ENCODE assay signal across 9 mouse cellular contexts in the genomic region with DNA sequence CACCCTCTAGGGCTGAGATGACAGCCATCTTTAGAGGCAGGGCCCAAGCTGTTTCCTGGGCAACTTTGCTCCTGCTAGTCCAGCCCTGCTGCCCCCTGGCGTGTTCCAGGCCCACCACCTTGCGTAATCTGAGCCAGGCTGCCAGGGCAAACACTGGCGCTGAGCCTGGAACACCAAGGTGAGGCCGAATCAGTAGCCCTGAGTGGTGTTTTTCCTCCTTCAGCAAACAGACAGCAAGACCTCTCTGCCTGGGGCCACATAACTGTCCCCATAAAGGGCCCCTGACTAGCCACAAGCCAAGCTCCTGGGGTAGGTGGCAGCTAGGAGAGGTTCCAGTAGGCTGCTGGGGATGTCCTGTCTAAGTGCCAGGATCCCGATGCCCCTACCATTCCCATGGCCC. TPM values are rescaled to one million over a fixed set of nuclear protein-coding genes. Genes with fewer than 3 reads are reported as not detected.
DNase-seq lines count a peak whose midpoint lies in the region; ATAC-seq lines count a peak whose summit lies in the region.
"Had no signal": no experiment of that assay in that cellular context is flagged by ENCODE, and none has a peak within 500 bp of the region (broad histone marks: within the 10 kb centered on the region; RNA-seq: fewer than 3 reads in every experiment).

No protein-coding gene starts in this region.

- peaks cover 46% of the 10 kb centered on the region for H3K4me1 ChIP-seq in forebrain, embryonic 10.5 days
- peaks cover 14% of the 10 kb centered on the region for H3K4me1 ChIP-seq in forebrain, embryonic 11.5 days (replicated peaks; ENCODE audit: control insufficient read depth, insufficient read depth, low read length)
- peaks cover 37% of the 10 kb centered on the region for H3K4me1 ChIP-seq in forebrain, embryonic 13.5 days
- peaks cover 30% of the 10 kb centered on the region for H3K4me1 ChIP-seq in lung, embryonic 16.5 days (replicated peaks; ENCODE audit: control insufficient read depth, insufficient read depth, low read length)

- H3K27ac ChIP-seq in forebrain, embryonic 10.5 days = 0 out of 2 replicates have a peak overlapping the region, but pooled peaks have one; percentile 8
- H3K27ac ChIP-seq in forebrain, embryonic 11.5 days (ENCODE audit: low read depth, low read length) = no peak overlapping the region
- H3K27ac ChIP-seq in forebrain, embryonic 13.5 days = no peak overlapping the region
- H3K27ac ChIP-seq in lung, embryonic 16.5 days (ENCODE audit: low read length) = 0 out of 2 replicates have a peak overlapping the region, but pooled peaks have one; percentile 12

- no peak overlapping the region for H3K4me2 ChIP-seq in forebrain, embryonic 11.5 days (ENCODE audit: low read depth, low read length, severe bottlenecking)
- H3K4me2 ChIP-seq in forebrain, embryonic 13.5 days = no peak overlapping the region
- H3K4me2 ChIP-seq in lung, embryonic 16.5 days (ENCODE audit: low read depth, low read length) = peak overlapping the region; percentile 95

- ATAC-seq in forebrain, embryonic 11.5 days (replicated peaks; ENCODE audit: low FRiP score) = no peak
- no peak for ATAC-seq in forebrain, embryonic 13.5 days
- ATAC-seq in lung, embryonic 16.5 days (ENCODE audit: low read depth) = peak; percentile 6; the same call in 1 of the 2 replicates

- no peak overlapping the region; the same call in 1 of the 2 replicates for H3K9ac ChIP-seq in forebrain, embryonic 11.5 days (ENCODE audit: low read length)
- H3K9ac ChIP-seq in forebrain, embryonic 13.5 days = 0 out of 2 replicates have a peak overlapping the region, but pooled peaks have one; percentile 26
- H3K9ac ChIP-seq in lung, embryonic 16.5 days (ENCODE audit: low read length) = no peak overlapping the region; the same call in 1 of the 2 replicates

- DNase-seq in forebrain, embryonic 10.5 days (ENCODE audit: extremely low spot score, low spot score) = no peak
- DNase-seq in forebrain, embryonic 11.5 days (ENCODE audit: low spot score) = no peak
- peak; percentile 72 for DNase-seq in adrenal gland, adult 8-10 months
- peak; percentile 85 for DNase-seq in kidney, adult 8-10 months
- no peak for DNase-seq in right cerebral cortex, adult 18-20 months
- DNase-seq in embryo, embryonic 9.5 days (ENCODE audit: extremely low spot score) = no peak

- no peaks in the 10 kb centered on the region for H3K9me3 ChIP-seq in forebrain, embryonic 10.5 days
- no peaks in the 10 kb centered on the region for H3K9me3 ChIP-seq in forebrain, embryonic 11.5 days (ENCODE audit: control insufficient read depth, low read length)
- no peaks in the 10 kb centered on the region for H3K9me3 ChIP-seq in forebrain, embryonic 13.5 days (replicated peaks)
- no peaks in the 10 kb centered on the region for H3K9me3 ChIP-seq in lung, embryonic 16.5 days (ENCODE audit: control insufficient read depth, low read length)

- H3K27me3 ChIP-seq in forebrain, embryonic 10.5 days (ENCODE audit: poor library complexity, severe bottlenecking) = peaks cover 20% of the 10 kb centered on the region
- peaks cover 5% of the 10 kb centered on the region for H3K27me3 ChIP-seq in forebrain, embryonic 11.5 days (ENCODE audit: control insufficient read depth, insufficient read depth, low read length)
- H3K27me3 ChIP-seq in forebrain, embryonic 13.5 days = peaks cover 15% of the 10 kb centered on the region; the same call in 1 of the 2 replicates
- H3K27me3 ChIP-seq in lung, embryonic 16.5 days (ENCODE audit: control insufficient read depth, insufficient read depth, low read depth, low read length) = no peaks in the 10 kb centered on the region

- WGBS in forebrain, embryonic 10.5 days = 55% methylated on average over 5 of the region's 5 CpGs
- 56% methylated on average over 5 of the region's 5 CpGs for WGBS in forebrain, embryonic 11.5 days
- WGBS in forebrain, embryonic 13.5 days = 47% methylated on average over 5 of the region's 5 CpGs
- WGBS in lung, embryonic 16.5 days = 38% methylated on average over 5 of the region's 5 CpGs

- no peak overlapping the region for H3K4me3 ChIP-seq in forebrain, embryonic 10.5 days
- no peak overlapping the region for H3K4me3 ChIP-seq in forebrain, embryonic 11.5 days (ENCODE audit: low read depth, low read length)
- H3K4me3 ChIP-seq in forebrain, embryonic 13.5 days = no peak overlapping the region
- no peak overlapping the region for H3K4me3 ChIP-seq in lung, embryonic 16.5 days (ENCODE audit: low read length)
- H3K4me3 ChIP-seq: erythroblast, embryonic 14.5 days had no signal

- H3K36me3 ChIP-seq in forebrain, embryonic 10.5 days (replicated peaks) = peaks cover 30% of the 10 kb centered on the region
- no peaks in the 10 kb centered on the region; the same call in 1 of the 2 replicates for H3K36me3 ChIP-seq in forebrain, embryonic 11.5 days (ENCODE audit: control insufficient read depth, insufficient read depth, low read length)
- H3K36me3 ChIP-seq in forebrain, embryonic 13.5 days (ENCODE audit: poor library complexity, severe bottlenecking) = peaks cover 24% of the 10 kb centered on the region
- H3K36me3 ChIP-seq in lung, embryonic 16.5 days (ENCODE audit: control insufficient read depth, insufficient read depth, low read length) = peaks cover 23% of the 10 kb centered on the region

RNA-seq across cellular contexts. Expression of a gene that starts 5.1 kb away (rescaled TPM):
- polyA plus RNA-seq in forebrain, embryonic 10.5 days (2016; fragmentation: Nextera tagmentation; extraction: Ambion mirVana) = 3.3 and 3.9 TPM in 2 replicates
- polyA plus RNA-seq in forebrain, embryonic 11.5 days (2014; fragmentation: Nextera tagmentation; extraction: Ambion mirVana) = 6.0 and 6.2 TPM in 2 replicates
- 100 to 1,000 TPM; 153 to 192 (median 166) TPM for total RNA-seq in adrenal gland, adult 8-10 months (2022)
- polyA plus RNA-seq in forebrain, embryonic 13.5 days (2015; fragmentation: Nextera tagmentation; extraction: Ambion mirVana) = 3.0 and 3.4 TPM in 2 replicates
- 12.6 and 12.7 TPM in 2 replicates for polyA plus RNA-seq in lung, embryonic 16.5 days (2015; fragmentation: Nextera tagmentation; extraction: Ambion mirVana)

RNA-seq across cellular contexts. Expression of a gene that starts 12.4 kb away (rescaled TPM):
- polyA plus RNA-seq in forebrain, embryonic 10.5 days (2016; fragmentation: Nextera tagmentation; extraction: Ambion mirVana) = 7.2 and 9.2 TPM in 2 replicates
- 7.7 and 8.3 TPM in 2 replicates for polyA plus RNA-seq in forebrain, embryonic 11.5 days (2014; fragmentation: Nextera tagmentation; extraction: Ambion mirVana)
- 10 to 100 TPM in 3 of 4 experiments, 1 to 10 TPM in 1; 7.1 to 20.3 (median 15.2) TPM for total RNA-seq in adrenal gland, adult 8-10 months (2022)
- 4.0 and 4.1 TPM in 2 replicates for polyA plus RNA-seq in forebrain, embryonic 13.5 days (2015; fragmentation: Nextera tagmentation; extraction: Ambion mirVana)
- polyA plus RNA-seq in lung, embryonic 16.5 days (2015; fragmentation: Nextera tagmentation; extraction: Ambion mirVana) = 18.5 and 19.3 TPM in 2 replicates

RNA-seq across cellular contexts. Expression of a gene that starts 28.9 kb away (rescaled TPM):
- polyA plus RNA-seq in forebrain, embryonic 10.5 days (2016; fragmentation: Nextera tagmentation; extraction: Ambion mirVana) = 17.0 and 17.8 TPM in 2 replicates
- polyA plus RNA-seq in forebrain, embryonic 11.5 days (2014; fragmentation: Nextera tagmentation; extraction: Ambion mirVana) = 16.1 and 18.8 TPM in 2 replicates
- 100 to 1,000 TPM in 3 of 4 experiments, 10 to 100 TPM in 1; 92.4 to 158 (median 132) TPM for total RNA-seq in adrenal gland, adult 8-10 months (2022)
- polyA plus RNA-seq in forebrain, embryonic 13.5 days (2015; fragmentation: Nextera tagmentation; extraction: Ambion mirVana) = 15.5 and 16.8 TPM in 2 replicates
- polyA plus RNA-seq in lung, embryonic 16.5 days (2015; fragmentation: Nextera tagmentation; extraction: Ambion mirVana) = 20.4 and 21.1 TPM in 2 replicates

RNA-seq across cellular contexts. Expression of a gene that starts 57.2 kb away (rescaled TPM):
- 25.2 and 27.9 TPM in 2 replicates for polyA plus RNA-seq in forebrain, embryonic 10.5 days (2016; fragmentation: Nextera tagmentation; extraction: Ambion mirVana)
- 23.8 and 31.0 TPM in 2 replicates for polyA plus RNA-seq in forebrain, embryonic 11.5 days (2014; fragmentation: Nextera tagmentation; extraction: Ambion mirVana)
- 10 to 100 TPM; 29.7 to 43.1 (median 35.4) TPM for total RNA-seq in adrenal gland, adult 8-10 months (2022)
- 22.3 and 23.9 TPM in 2 replicates for polyA plus RNA-seq in forebrain, embryonic 13.5 days (2015; fragmentation: Nextera tagmentation; extraction: Ambion mirVana)
- polyA plus RNA-seq in lung, embryonic 16.5 days (2015; fragmentation: Nextera tagmentation; extraction: Ambion mirVana) = 20.9 and 21.9 TPM in 2 replicates

RNA-seq across cellular contexts. Expression of a gene that starts 59.3 kb away (rescaled TPM):
- 42.0 and 44.0 TPM in 2 replicates for polyA plus RNA-seq in forebrain, embryonic 10.5 days (2016; fragmentation: Nextera tagmentation; extraction: Ambion mirVana)
- polyA plus RNA-seq in forebrain, embryonic 11.5 days (2014; fragmentation: Nextera tagmentation; extraction: Ambion mirVana) = 31.1 and 36.1 TPM in 2 replicates
- 10 to 100 TPM; 73.1 to 85.4 (median 80.7) TPM for total RNA-seq in adrenal gland, adult 8-10 months (2022)
- 40.8 and 46.2 TPM in 2 replicates for polyA plus RNA-seq in forebrain, embryonic 13.5 days (2015; fragmentation: Nextera tagmentation; extraction: Ambion mirVana)
- polyA plus RNA-seq in lung, embryonic 16.5 days (2015; fragmentation: Nextera tagmentation; extraction: Ambion mirVana) = 40.8 and 42.3 TPM in 2 replicates

Comparison
In these comparisons a context has a peak if more than half of its experiments do, and no peak if none do; other contexts are left out.
1. H3K27ac ChIP-seq: peak in forebrain, embryonic 10.5 days (single experiment) and lung, embryonic 16.5 days (single experiment); none in forebrain, embryonic 11.5 days (single experiment) and forebrain, embryonic 13.5 days (single experiment).
2. DNase-seq: peak in adrenal gland, adult 8-10 months (single experiment) and kidney, adult 8-10 months (2 of 2); none in forebrain, embryonic 10.5 days (single experiment), forebrain, embryonic 11.5 days (single experiment), right cerebral cortex, adult 18-20 months (single experiment) and embryo, embryonic 9.5 days (single experiment).